Mouse (Mus musculus) C2C12 (cell line): ENCODE measurements around the gene Slco2a1.

ENCODE experiments used
- CEBPB ChIP-seq: IDR thresholded peaks from one replicate; pipeline ENCODE4 v1.6.1; 2011; ENCODE audit warnings: low read depth, mild to moderate bottlenecking, control low read depth, moderate library complexity
- CTCF ChIP-seq: IDR thresholded peaks from one replicate; pipeline ENCODE4 v1.5.1; 2011; ENCODE audit not compliant: control insufficient read depth, insufficient read depth, insufficient read length
- FOSL1 ChIP-seq: IDR thresholded peaks from one replicate; pipeline ENCODE4 v1.8.0; 2011; ENCODE audit warnings: mild to moderate bottlenecking, low read length; ENCODE audit not compliant: poor library complexity, insufficient read depth, severe bottlenecking
- MAX ChIP-seq: IDR thresholded peaks from one replicate; pipeline ENCODE4 v1.6.1; 2011; ENCODE audit warnings: mild to moderate bottlenecking, control low read depth
- MYOD1 ChIP-seq: IDR thresholded peaks from one replicate; pipeline ENCODE4 v1.6.1; 2011; ENCODE audit warnings: low read depth; ENCODE audit not compliant: control insufficient read depth, insufficient read length
- MYOG ChIP-seq: IDR thresholded peaks from one replicate; pipeline ENCODE4 v1.6.1; 2011; ENCODE audit not compliant: control insufficient read depth, insufficient read length; ENCODE audit errors: extremely low read depth
- USF1 ChIP-seq: IDR thresholded peaks from one replicate; pipeline ENCODE4 v1.6.1; 2011; ENCODE audit warnings: low read depth, mild to moderate bottlenecking, control low read depth, moderate library complexity

- TF ChIP-seq FOSL1: no peak
- TF ChIP-seq MYOD1: no peak
- TF ChIP-seq CTCF: no peak
- TF ChIP-seq CEBPB: no peak
- no peak for TF ChIP-seq MAX
- TF ChIP-seq USF1: no peak
- TF ChIP-seq MYOG: no peak
Observed at GRCm38 (mm10) chr9:102942221-102942620, 46.3 kb upstream of the Slco2a1 start.
